In genomic region chr11:33958713-33959112, GRCm38 (mm10) we compare ENCODE assay signal across 8 mouse cellular contexts. TPM values are rescaled to one million over a fixed set of nuclear protein-coding genes. Genes with fewer than 3 reads are reported as not detected.
DNase-seq lines count a peak whose midpoint lies in the region; TF ChIP-seq lines count a peak whose summit lies in the region.

No protein-coding gene starts in this region.

- H3K4me3 ChIP-seq in layer of hippocampus, adult 2 months, result no peak overlapping the region

- TF ChIP-seq CTCF in layer of hippocampus, adult 2 months (conservative IDR thresholded peaks at IDR 0.05), result peak; percentile 78

- peak; percentile 46 for DNase-seq in adrenal gland, postnatal 10 days
- no peak for DNase-seq in adrenal gland, postnatal 4 days (ENCODE audit: low spot score in 2 of 2)
- DNase-seq in layer of hippocampus, adult 2 months (ENCODE audit: low spot score in 2 of 2), result peak in 1 of 2 experiments; percentile 37
- no peak for DNase-seq in layer of hippocampus, adult 9-10 months (ENCODE audit: low spot score)
- peak; percentile 47 to 52 for DNase-seq in B cell, adult 2 months
- peak; percentile 59 for DNase-seq in embryo, embryonic 11 days
- DNase-seq in lung, postnatal 14 days, result peak; percentile 71
- no peak for DNase-seq in adipocyte (ENCODE audit: low spot score)

- no peak overlapping the region for H3K27ac ChIP-seq in layer of hippocampus, adult 2 months

RNA-seq across cellular contexts. Expression of gene Kcnmb1, which starts 4.1 kb away (rescaled TPM):
- under 1 TPM; 0.12 to 0.42 TPM for total RNA-seq in adrenal gland, postnatal 10 days (2021)
- total RNA-seq in adrenal gland, postnatal 4 days (2021), result under 1 TPM; 0.17 TPM
- total RNA-seq in layer of hippocampus, adult 2 months (2021), result under 1 TPM; 0.41 to 0.42 TPM

RNA-seq across cellular contexts. Expression of gene Kcnip1, which starts 34.2 kb away (rescaled TPM):
- total RNA-seq in adrenal gland, postnatal 10 days (2021), result 1 to 10 TPM; 3.9 to 4.8 TPM
- total RNA-seq in adrenal gland, postnatal 4 days (2021), result 1 to 10 TPM; 6.6 to 7.3 TPM
- 10 to 100 TPM; 20.4 to 21.2 TPM for total RNA-seq in layer of hippocampus, adult 2 months (2021)

Comparison
In these comparisons a context has a peak if more than half of its experiments do, and no peak if none do; other contexts are left out.
1. DNase-seq: peak in adrenal gland, postnatal 10 days (single experiment), B cell, adult 2 months (2 of 2), embryo, embryonic 11 days (single experiment) and lung, postnatal 14 days (single experiment); none in adrenal gland, postnatal 4 days (0 of 2), layer of hippocampus, adult 9-10 months (single experiment) and adipocyte (single experiment).